Mouse (Mus musculus) midbrain, embryonic 14.5 days (tissue): ENCODE data around the gene Dclk2. TPM values are rescaled to one million over a fixed set of nuclear protein-coding genes. Genes with fewer than 3 reads are reported as not detected.

Experiments
- ATAC-seq: fragments of 200-750 bp; cut with Nextera tagmentation; 2 replicates; pipeline ENCODE4 v1.8.0; 2017; ENCODE audit warnings: moderate number of reproducible peaks, moderate library complexity; ENCODE audit not compliant: low FRiP score, low TSS enrichment
- DNase-seq: peaks from one replicate; pipeline ENCODE4 v3.0.0-alpha.2; 2015
- H3K27ac ChIP-seq: fragments of 300-500 bp; sonication (generic); replicated peaks from 2 replicates; pipeline ENCODE4 v1.5.1; 2014; ENCODE audit warnings: mild to moderate bottlenecking, low read depth, low read length, moderate library complexity
- H3K27me3 ChIP-seq: fragments of 300-500 bp; sonication (generic); 2 replicates; pipeline ENCODE4 v1.6.1; 2014; ENCODE audit warnings: low read length, control low read depth, mixed read lengths; ENCODE audit not compliant: control insufficient read depth, insufficient read depth
- H3K36me3 ChIP-seq: fragments of 300-500 bp; sonication (generic); 2 replicates; pipeline ENCODE4 v1.6.1; 2014; ENCODE audit warnings: low read length, control low read depth; ENCODE audit not compliant: control insufficient read depth, insufficient read depth
- H3K4me1 ChIP-seq: fragments of 300-500 bp; sonication (generic); 2 replicates; pipeline ENCODE4 v1.6.1; 2014; ENCODE audit warnings: mild to moderate bottlenecking, antibody characterized with exemption, low read length, control low read depth; ENCODE audit not compliant: control insufficient read depth, insufficient read depth
- H3K4me2 ChIP-seq: fragments of 300-500 bp; sonication (generic); 2 replicates; pipeline ENCODE4 v1.6.1; 2014; ENCODE audit warnings: mild to moderate bottlenecking, low read length, moderate library complexity
- H3K4me3 ChIP-seq: fragments of 300-500 bp; sonication (generic); replicated peaks from 2 replicates; pipeline ENCODE4 v1.5.1; 2014; ENCODE audit warnings: low read depth, low read length
- H3K9ac ChIP-seq: fragments of 300-500 bp; sonication (generic); replicated peaks from 2 replicates; pipeline ENCODE4 v1.6.1; 2014; ENCODE audit warnings: mild to moderate bottlenecking, low read length, moderate library complexity
- H3K9me3 ChIP-seq: fragments of 300-500 bp; sonication (generic); 2 replicates; pipeline ENCODE4 v1.6.1; 2016; ENCODE audit warnings: low read length, control low read depth, mixed read lengths; ENCODE audit not compliant: control insufficient read depth
- WGBS: fragments of 180-500 bp; shearing (Covaris S2); extraction: QIAGEN DNeasy Blood & Tissue Kit; methylation state at CpG from one replicate; pipeline ENCODE4 v1.1.7; 2014; 5-methylcytosine and 5-hydroxymethylcytosine counted together
- polyA plus RNA-seq: library from polyadenylated mRNA; unstranded; fragments of >200 nt; fragmentation: Nextera tagmentation; extraction: Ambion mirVana; gene quantifications from 2 replicates; pipeline ENCODE4 v1.2.1, GENCODE M21; 2014

The Dclk2 gene
- polyA plus RNA-seq, 1 experiment from 2014 or later, result 91.1 TPM

- H3K4me1 ChIP-seq, result peaks cover 41% of the 10 kb centered on the region
- no peak overlapping the region for H3K9ac ChIP-seq
- no peak for DNase-seq
- no peak overlapping the region for H3K4me3 ChIP-seq
- WGBS, result 16% methylated on average over 4 of the region's 4 CpGs
- no peak overlapping the region for H3K4me2 ChIP-seq
- peak overlapping the region; percentile 82 for H3K27ac ChIP-seq
- no peaks in the 10 kb centered on the region for H3K9me3 ChIP-seq
- no peaks in the 10 kb centered on the region for H3K36me3 ChIP-seq
- no peak for ATAC-seq
- no peaks in the 10 kb centered on the region for H3K27me3 ChIP-seq
These were observed 74.6 kb downstream of the Dclk2 start for GRCm38 (mm10) chr3:86846036-86846435.

- H3K27me3 ChIP-seq, result no peaks in the 10 kb centered on the region
- peak overlapping the region; percentile 82 for H3K27ac ChIP-seq
- WGBS, result 87% methylated on average over 1 of the region's 1 CpGs
- no peak overlapping the region for H3K4me3 ChIP-seq
- H3K9me3 ChIP-seq, result no peaks in the 10 kb centered on the region
- H3K4me2 ChIP-seq, result peak overlapping the region; percentile 48
- ATAC-seq (no peak), DNase-seq (no peak)
- no peaks in the 10 kb centered on the region for H3K36me3 ChIP-seq
- H3K4me1 ChIP-seq, result peaks cover 36% of the 10 kb centered on the region
- no peak overlapping the region for H3K9ac ChIP-seq
These were observed 75.1 kb downstream of the Dclk2 start for GRCm38 (mm10) chr3:86845578-86845977.

- peak overlapping the region; percentile 82 for H3K27ac ChIP-seq
- no peaks in the 10 kb centered on the region for H3K36me3 ChIP-seq
- H3K9ac ChIP-seq, result peak overlapping the region; percentile 41
- ATAC-seq, result peak; percentile 88
- DNase-seq, result peak; percentile 90
- WGBS, result 1% methylated on average over 8 of the region's 8 CpGs
- H3K9me3 ChIP-seq, result no peaks in the 10 kb centered on the region
- no peaks in the 10 kb centered on the region for H3K27me3 ChIP-seq
- peak overlapping the region; percentile 48 for H3K4me2 ChIP-seq
- H3K4me3 ChIP-seq, result peak overlapping the region; percentile 6; the same call in 1 of the 2 replicates
- H3K4me1 ChIP-seq, result peaks cover 30% of the 10 kb centered on the region
These were observed 75.7 kb downstream of the Dclk2 start for GRCm38 (mm10) chr3:86844804-86845481.

- DNase-seq (no peak), ATAC-seq (no peak)
- H3K4me1 ChIP-seq, result peaks cover 32% of the 10 kb centered on the region
- H3K27me3 ChIP-seq, result no peaks in the 10 kb centered on the region
- H3K4me3 ChIP-seq, result no peak overlapping the region
- H3K4me2 ChIP-seq, result no peak overlapping the region
- no peak overlapping the region for H3K27ac ChIP-seq
- H3K36me3 ChIP-seq, result no peaks in the 10 kb centered on the region
- WGBS, result 93% methylated on average over 2 of the region's 2 CpGs
- no peaks in the 10 kb centered on the region for H3K9me3 ChIP-seq
- no peak overlapping the region for H3K9ac ChIP-seq
These were observed 78.2 kb downstream of the Dclk2 start for GRCm38 (mm10) chr3:86842461-86842860.

GRCm38 (mm10) chr3:86839606-86840005 is 81.0 kb downstream of the Dclk2 start:
- WGBS, result 20% methylated on average over 3 of the region's 3 CpGs
- DNase-seq, result no peak
- Histone ChIP-seq H3K9ac (no peak overlapping the region), H3K36me3 (no peaks in the 10 kb centered on the region), H3K4me2 (no peak overlapping the region), H3K9me3 (no peaks in the 10 kb centered on the region), H3K27ac (peak overlapping the region; percentile 72), H3K4me1 (peaks cover 19% of the 10 kb centered on the region), H3K4me3 (no peak overlapping the region), H3K27me3 (no peaks in the 10 kb centered on the region)
- no peak for ATAC-seq

GRCm38 (mm10) chr3:86837386-86837785 is 83.3 kb downstream of the Dclk2 start:
- no peak overlapping the region for H3K4me3 ChIP-seq
- no peak overlapping the region for H3K27ac ChIP-seq
- DNase-seq, result no peak
- no peak for ATAC-seq
- H3K9me3 ChIP-seq, result no peaks in the 10 kb centered on the region
- no peaks in the 10 kb centered on the region for H3K36me3 ChIP-seq
- 78% methylated on average over 5 of the region's 5 CpGs for WGBS
- no peaks in the 10 kb centered on the region for H3K27me3 ChIP-seq
- peaks cover 17% of the 10 kb centered on the region for H3K4me1 ChIP-seq
- no peak overlapping the region for H3K4me2 ChIP-seq
- no peak overlapping the region for H3K9ac ChIP-seq

GRCm38 (mm10) chr3:86835180-86835579 is 85.5 kb downstream of the Dclk2 start:
- peaks cover 12% of the 10 kb centered on the region for H3K36me3 ChIP-seq
- H3K4me1 ChIP-seq, result peaks cover 23% of the 10 kb centered on the region
- H3K9ac ChIP-seq, result no peak overlapping the region
- no peak for ATAC-seq
- H3K9me3 ChIP-seq, result no peaks in the 10 kb centered on the region
- H3K27ac ChIP-seq, result no peak overlapping the region
- no peak overlapping the region for H3K4me3 ChIP-seq
- no peak for DNase-seq
- 95% methylated on average over 4 of the region's 4 CpGs for WGBS
- no peak overlapping the region for H3K4me2 ChIP-seq
- no peaks in the 10 kb centered on the region for H3K27me3 ChIP-seq

GRCm38 (mm10) chr3:86834341-86834740 is 86.3 kb downstream of the Dclk2 start:
- Histone ChIP-seq H3K27ac (no peak overlapping the region), H3K9ac (no peak overlapping the region), H3K4me1 (peaks cover 20% of the 10 kb centered on the region), H3K27me3 (no peaks in the 10 kb centered on the region), H3K9me3 (no peaks in the 10 kb centered on the region), H3K4me2 (no peak overlapping the region), H3K4me3 (no peak overlapping the region), H3K36me3 (peaks cover 15% of the 10 kb centered on the region)
- ATAC-seq, result no peak
- DNase-seq, result no peak
- 70% methylated on average over 7 of the region's 7 CpGs for WGBS

- Histone ChIP-seq H3K9me3 (no peaks in the 10 kb centered on the region), H3K36me3 (peaks cover 15% of the 10 kb centered on the region), H3K4me3 (no peak overlapping the region), H3K27ac (peak overlapping the region; percentile 10), H3K4me1 (peaks cover 18% of the 10 kb centered on the region; the same call in 1 of the 2 replicates), H3K27me3 (no peaks in the 10 kb centered on the region), H3K9ac (no peak overlapping the region), H3K4me2 (peak overlapping the region; percentile 1; the same call in 1 of the 2 replicates)
- peak; percentile 51 for DNase-seq
- 17% methylated on average over 14 of the region's 14 CpGs for WGBS
- no peak for ATAC-seq
These were observed 87.9 kb downstream of the Dclk2 start for GRCm38 (mm10) chr3:86832591-86833267.
